Mouse (Mus musculus): ENCODE measurements around the gene Nsmce3.

Gene Nsmce3

DNA sequence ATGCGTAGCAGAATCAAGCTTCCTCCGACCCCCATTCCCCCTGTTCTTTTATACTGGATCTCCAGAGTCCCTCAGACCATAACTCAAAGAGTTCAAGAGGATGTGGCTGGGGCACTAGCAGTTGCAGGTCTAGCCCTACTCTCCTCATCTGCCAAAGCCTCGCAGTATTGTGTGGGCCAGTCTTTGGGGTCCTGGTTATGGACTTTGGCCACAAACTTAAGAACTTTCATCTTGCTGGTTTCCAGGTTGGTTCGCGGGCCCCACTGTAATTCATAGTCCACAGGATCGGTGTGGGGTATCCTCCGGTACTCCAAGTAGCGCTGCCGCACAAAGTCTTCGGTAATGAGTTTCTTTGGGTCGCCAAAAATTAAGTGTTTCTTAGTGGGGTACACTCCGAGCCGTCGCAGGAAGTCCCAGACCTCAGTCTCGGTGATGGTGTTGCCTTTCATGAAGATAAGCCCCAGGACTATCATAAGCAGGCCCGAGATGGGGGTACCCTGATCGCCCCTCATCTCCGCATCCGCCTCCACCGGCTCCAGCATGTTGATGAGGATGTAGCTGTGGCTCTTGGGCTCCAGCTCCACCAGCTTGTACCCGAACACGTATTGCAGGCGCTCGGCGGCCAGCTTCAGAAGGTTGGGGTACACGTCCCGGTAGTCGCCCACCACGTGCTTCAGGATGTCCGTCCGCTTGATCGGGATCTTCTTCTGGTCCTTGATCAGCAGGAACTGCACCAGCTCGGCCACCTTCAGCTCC lies 632 bp downstream of the Nsmce3 start:
- in situ Hi-C loops (cut with MboI; ENCODE audit: low pct_unique_long_range_greater_than_20kb in 1 of 2, low sequenced_read_pairs in 2 of 2, unreplicated experiment in 1 of 2): no loop called here

DNA sequence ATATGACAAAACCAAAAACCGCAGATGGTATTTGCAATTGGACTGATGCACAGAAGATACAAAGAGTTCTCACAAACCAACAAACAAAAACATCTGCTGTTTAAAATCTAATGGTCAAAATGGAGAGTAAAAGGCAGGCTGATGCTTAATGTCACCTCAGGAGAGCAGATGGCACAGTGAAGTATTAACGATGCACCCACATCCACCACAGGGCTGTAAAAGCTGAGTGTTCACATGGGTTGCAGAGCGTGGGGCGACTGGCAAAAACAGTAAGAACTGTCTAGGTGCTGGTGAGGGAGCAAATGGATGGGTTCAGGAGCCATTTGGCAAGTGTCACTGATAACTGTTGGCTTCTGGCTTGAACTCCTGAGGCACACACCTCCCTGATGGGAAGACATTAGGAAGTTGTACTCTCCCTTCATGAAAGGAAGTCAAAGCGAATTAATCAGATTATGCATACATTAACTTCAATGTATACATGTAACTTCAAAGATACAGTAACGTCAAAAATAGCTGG lies 3.2 kb downstream of the Nsmce3 start:
- in situ Hi-C loops (cut with MboI; ENCODE audit: low pct_unique_long_range_greater_than_20kb in 1 of 2, low sequenced_read_pairs in 2 of 2, unreplicated experiment in 1 of 2): no loop called here

DNA sequence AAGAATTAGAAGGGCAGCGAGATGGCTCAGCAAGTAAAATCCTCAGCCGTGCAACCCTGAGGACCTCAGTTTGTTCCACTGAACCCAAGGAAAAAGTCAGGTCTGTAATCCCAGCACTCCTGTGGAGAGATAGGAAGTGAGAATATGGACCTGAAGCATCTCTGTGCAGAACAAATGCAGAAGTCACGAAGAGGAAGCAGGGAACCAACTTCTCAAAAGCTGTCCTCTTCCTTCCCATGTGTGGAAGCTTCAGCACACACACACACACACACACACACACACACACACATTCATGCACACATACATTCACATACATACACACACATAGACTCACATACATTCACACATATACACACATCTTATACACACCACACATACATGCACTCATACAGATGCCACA lies 9.3 kb downstream of the Nsmce3 start:
- in situ Hi-C loops (cut with MboI; ENCODE audit: low pct_unique_long_range_greater_than_20kb in 1 of 2, low sequenced_read_pairs in 2 of 2, unreplicated experiment in 1 of 2): no loop called here

DNA sequence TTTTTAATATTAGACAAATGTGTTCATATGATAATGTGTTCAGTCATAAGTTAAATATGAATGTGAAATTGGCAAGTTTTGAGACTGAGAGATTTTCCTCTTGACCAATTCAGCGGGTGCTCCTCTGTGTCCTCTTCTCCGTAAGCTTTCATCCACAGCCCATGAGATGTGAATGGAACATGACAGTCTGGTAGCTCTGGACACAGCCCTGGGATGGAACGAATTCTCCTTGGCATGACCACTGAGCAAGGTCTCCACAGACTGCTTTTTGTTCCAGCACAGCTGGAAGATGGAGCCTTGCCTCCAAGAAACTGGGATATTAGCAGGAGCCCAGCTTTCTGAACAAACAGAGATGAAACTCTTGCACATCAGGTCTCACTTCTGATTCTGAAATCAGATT lies 9.8 kb downstream of the Nsmce3 start:
- in situ Hi-C loops (cut with MboI; ENCODE audit: low pct_unique_long_range_greater_than_20kb in 1 of 2, low sequenced_read_pairs in 2 of 2, unreplicated experiment in 1 of 2): no loop called here

DNA sequence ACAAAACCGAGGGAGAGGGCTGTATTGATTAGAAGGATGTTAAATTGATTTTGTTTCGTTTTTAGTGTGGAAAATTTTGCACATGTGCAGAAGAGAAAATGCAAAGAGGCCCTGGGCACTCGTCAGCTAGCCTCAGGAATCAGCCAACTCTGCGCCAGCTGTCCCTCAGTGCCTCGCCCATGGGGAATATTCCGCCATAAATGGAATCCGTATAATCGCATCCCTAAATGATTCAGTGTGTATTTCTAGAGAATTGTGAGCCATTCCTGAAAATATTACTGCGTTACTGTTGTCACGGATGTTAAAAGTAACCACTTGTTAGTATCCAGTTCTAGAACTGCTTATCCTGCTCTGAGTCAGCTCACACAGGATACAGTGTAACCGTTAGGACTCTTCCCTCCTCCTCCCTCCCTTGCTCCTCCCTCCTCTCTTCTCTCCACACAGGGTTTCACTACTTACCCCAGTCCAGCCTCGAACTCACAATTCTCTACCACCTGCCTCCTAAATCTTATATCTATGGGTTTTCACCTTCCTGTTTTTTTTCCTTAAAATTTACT lies 16.2 kb downstream of the Nsmce3 start:
- in situ Hi-C loops (cut with MboI; ENCODE audit: low pct_unique_long_range_greater_than_20kb in 1 of 2, low sequenced_read_pairs in 2 of 2, unreplicated experiment in 1 of 2): no loop called here

DNA sequence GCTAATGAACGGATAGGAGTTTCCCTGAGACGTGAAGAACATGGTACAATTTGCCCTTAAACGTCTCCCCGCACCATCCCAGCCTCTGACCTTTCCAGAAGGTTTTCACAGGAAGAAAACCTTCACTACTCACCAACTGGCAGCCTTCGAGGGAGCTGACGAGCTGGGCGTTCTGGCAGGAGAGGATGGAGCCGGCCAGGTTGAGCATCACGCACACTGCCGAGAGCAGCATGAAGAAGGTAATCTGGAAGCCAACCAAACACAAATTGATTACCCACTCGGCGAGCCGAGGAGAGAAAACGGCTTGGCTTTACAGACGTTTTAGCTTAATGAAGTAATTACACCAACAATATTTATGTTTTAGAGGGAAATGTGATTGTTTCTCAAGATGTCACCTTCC lies 16.8 kb downstream of the Nsmce3 start:
- in situ Hi-C loops (cut with MboI; ENCODE audit: low pct_unique_long_range_greater_than_20kb in 1 of 2, low sequenced_read_pairs in 2 of 2, unreplicated experiment in 1 of 2): no loop called here

DNA sequence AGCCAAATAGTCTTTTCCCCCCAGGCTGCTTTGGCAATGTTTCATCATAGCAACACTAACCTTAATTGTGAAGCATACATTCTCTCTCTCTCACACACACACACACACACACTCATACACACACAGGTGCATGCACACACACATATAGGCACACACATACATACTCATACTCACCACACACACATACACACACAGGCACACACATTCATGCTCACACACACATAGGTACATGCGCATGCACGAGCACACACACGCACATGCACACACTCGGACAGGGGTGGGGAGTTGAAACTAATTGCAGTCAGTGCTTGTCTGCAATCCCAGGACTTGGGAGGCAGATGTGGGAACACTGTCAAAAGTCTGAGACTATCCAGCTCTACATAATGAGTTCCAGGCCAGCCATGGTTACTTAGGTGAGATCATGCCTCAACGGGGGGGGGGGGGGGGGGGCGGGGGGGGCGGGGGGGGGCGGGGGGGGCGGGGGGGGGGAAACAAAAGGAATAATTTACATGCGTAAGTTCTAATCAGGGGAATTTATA lies 17.3 kb downstream of the Nsmce3 start:
- in situ Hi-C loops (cut with MboI; ENCODE audit: low pct_unique_long_range_greater_than_20kb in 1 of 2, low sequenced_read_pairs in 2 of 2, unreplicated experiment in 1 of 2): no loop called here

DNA sequence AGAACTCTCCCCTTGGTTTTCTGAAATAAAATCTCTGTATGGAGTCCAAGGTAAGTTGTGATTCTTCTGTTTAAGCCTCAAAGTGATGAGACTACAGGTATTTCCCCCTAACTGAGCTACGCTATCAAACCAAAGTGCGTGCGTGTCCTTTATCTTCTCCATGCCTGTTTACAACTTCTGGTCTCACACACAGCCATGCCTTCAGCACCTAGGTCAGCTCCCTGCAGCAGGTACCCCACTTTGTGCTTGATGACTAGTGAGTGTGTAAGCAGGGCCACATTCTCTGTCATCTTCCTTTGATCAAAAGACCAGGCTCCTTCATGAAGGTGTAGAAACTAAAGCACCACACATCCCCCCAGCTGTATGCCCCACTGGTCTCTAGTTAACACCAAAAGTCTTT lies 22.0 kb downstream of the Nsmce3 start:
- in situ Hi-C loops (cut with MboI; ENCODE audit: low pct_unique_long_range_greater_than_20kb in 1 of 2, low sequenced_read_pairs in 2 of 2, unreplicated experiment in 1 of 2): no loop called here

DNA sequence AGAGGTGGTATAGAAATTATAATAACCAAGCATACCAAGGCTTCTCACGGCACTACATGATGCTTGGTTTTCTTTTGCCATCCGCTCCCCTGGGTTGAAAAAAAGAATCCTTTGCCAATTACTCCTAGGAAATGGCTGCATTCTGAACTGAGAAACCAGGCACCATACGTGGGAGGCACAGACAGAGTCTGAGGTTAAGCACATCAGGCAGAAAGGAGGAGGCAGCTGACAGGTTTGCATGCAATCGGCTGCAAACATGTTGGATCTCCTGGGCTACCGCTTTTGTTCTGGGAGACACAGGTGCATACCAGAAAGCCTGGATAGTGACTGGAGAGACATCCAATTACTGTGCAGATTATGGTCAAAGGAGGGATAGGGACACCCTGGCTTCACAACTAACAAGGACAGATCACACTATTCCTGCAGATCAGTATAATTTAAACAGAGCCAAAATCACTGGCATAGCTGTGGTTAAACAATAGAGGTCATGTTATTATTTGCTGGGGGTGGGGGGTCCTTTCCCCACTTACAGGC lies 25.4 kb downstream of the Nsmce3 start:
- in situ Hi-C loops (cut with MboI; ENCODE audit: low pct_unique_long_range_greater_than_20kb in 1 of 2, low sequenced_read_pairs in 2 of 2, unreplicated experiment in 1 of 2): no loop called here

DNA sequence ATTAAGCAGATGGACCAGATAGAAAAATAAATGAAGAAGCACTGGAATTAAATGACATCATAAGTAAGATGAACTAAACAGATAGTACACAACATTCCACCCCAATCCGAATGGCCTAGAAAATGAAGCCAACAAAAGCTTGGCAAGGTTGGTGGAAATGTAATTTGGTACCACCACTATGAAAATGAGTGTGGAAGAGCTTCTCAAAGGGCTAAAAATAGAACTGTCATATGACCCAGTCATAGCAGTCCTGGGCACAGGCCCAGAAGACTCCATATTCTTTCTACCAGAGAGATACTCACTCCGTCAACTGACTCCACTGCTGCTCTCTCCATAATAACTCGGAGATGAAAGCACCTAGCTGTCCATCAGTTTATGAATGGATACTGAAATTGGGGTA lies 26.7 kb downstream of the Nsmce3 start:
- in situ Hi-C loops (cut with MboI; ENCODE audit: low pct_unique_long_range_greater_than_20kb in 1 of 2, low sequenced_read_pairs in 2 of 2, unreplicated experiment in 1 of 2): no loop called here

DNA sequence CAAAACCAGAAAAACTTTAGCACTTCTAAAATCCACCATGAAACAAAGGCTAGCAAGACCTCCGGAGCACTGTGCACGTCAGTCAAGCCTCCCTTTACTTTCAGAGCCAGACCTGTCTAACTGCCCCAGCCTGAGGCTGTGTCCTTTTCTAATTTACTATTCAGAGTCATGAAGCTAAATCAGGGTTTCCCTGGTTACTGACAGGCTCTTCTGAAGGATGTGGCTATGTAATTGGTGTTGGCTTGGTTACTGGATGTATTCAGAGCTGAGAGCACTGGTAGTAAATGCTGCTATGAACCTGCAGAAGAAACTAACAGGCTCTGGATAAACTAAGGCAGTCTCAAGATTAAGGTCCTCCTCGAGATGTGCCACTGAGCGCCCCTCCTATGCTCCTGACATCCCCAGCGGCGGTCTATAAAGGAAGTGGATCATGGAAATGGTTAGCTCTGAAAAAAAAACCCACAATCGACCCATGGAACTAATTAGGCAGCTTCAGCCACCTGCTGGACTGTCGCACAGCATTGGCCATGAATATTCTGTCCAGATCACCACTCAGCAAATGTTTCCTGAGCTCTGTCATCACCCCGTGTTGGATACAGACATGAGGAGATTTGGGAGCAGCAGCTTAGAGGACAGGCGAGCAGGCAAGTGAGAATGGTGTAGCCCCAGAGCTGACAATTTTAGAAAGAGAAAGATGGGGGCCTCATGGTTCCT lies 31.7 kb downstream of the Nsmce3 start:
- in situ Hi-C loops (cut with MboI; ENCODE audit: low pct_unique_long_range_greater_than_20kb in 1 of 2, low sequenced_read_pairs in 2 of 2, unreplicated experiment in 1 of 2): loop anchor here in 1 of 2 experiments (5.0 kb wide), 1 partner anchor 81 kb away; no protein-coding TSS in a partner anchor

DNA sequence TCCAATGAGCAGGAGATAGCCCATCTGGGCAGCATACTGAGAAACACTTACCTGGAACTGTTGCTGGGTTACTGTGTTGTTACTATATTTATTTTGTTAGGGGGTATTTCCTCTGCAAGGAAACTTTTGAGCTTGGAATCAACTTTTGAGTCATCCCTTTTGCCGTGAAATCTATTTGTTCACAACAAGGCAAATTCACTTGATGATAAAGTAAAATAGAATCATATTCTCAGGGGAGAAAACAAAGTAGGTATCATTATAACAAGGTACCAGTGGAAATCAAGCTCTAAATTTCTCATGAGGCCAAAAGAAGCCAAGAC lies 32.3 kb downstream of the Nsmce3 start:
- in situ Hi-C loops (cut with MboI; ENCODE audit: low pct_unique_long_range_greater_than_20kb in 1 of 2, low sequenced_read_pairs in 2 of 2, unreplicated experiment in 1 of 2): loop anchor here in 1 of 2 experiments (5.0 kb wide), 1 partner anchor 82 kb away; no protein-coding TSS in a partner anchor

DNA sequence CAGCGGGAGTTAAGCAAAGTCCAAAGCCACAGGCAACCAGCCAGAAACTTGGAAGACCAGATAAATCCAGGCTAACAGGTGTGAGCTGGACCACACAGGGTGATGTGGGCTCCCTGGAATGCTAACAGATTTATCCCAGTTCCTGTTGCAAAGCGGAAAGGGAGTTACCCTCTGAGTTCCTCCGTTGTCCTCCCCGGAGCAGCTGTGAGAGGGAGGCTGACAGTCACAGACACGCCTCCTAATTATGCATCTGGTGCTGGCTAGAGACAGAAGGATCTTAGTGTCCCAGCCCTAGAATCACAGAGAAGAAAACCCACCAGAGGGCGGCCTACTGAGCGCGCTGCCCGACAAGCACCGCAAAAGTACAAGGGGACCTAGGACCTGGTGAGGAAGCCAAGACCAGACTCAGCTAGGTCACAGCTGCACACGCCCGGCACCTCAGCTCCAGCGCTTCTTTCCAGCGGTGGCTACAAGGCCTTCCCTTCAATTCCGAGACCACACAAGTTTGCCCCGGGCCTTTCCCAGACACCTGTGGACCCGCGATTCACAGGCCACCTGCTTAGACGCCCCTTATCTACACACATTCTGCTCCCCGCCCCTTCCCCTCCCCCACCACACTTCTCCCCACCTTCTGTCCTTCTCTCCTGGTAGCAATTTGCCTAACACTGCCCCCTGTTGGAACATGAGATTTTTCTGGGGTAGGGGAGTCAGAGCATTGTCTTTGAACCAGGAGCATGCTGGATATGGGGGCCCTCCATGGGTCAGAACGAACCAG lies 32.8 kb downstream of the Nsmce3 start:
- in situ Hi-C loops (cut with MboI; ENCODE audit: low pct_unique_long_range_greater_than_20kb in 1 of 2, low sequenced_read_pairs in 2 of 2, unreplicated experiment in 1 of 2): loop anchor here in 1 of 2 experiments (5.0 kb wide), 1 partner anchor 82 kb away; no protein-coding TSS in a partner anchor

DNA sequence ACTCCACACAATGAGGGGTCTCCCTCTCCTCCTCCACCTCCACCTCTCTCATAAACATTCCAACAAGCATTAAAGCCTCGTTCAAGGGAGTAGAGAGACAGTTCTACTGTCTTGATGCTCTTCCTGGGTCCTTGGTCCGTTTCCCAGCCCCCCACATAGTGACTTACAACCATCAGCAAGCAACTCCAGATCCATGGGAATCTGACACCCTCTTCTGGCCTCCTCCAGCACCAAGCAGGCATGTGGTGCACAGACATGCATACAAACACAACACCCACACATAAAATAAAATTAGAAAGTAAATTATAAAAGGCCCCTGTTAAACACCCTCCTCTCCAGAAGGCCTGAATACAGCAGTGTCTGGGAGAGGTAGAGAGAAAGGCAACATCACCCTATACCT lies 33.5 kb downstream of the Nsmce3 start:
- in situ Hi-C loops (cut with MboI; ENCODE audit: low pct_unique_long_range_greater_than_20kb in 1 of 2, low sequenced_read_pairs in 2 of 2, unreplicated experiment in 1 of 2): no loop called here

DNA sequence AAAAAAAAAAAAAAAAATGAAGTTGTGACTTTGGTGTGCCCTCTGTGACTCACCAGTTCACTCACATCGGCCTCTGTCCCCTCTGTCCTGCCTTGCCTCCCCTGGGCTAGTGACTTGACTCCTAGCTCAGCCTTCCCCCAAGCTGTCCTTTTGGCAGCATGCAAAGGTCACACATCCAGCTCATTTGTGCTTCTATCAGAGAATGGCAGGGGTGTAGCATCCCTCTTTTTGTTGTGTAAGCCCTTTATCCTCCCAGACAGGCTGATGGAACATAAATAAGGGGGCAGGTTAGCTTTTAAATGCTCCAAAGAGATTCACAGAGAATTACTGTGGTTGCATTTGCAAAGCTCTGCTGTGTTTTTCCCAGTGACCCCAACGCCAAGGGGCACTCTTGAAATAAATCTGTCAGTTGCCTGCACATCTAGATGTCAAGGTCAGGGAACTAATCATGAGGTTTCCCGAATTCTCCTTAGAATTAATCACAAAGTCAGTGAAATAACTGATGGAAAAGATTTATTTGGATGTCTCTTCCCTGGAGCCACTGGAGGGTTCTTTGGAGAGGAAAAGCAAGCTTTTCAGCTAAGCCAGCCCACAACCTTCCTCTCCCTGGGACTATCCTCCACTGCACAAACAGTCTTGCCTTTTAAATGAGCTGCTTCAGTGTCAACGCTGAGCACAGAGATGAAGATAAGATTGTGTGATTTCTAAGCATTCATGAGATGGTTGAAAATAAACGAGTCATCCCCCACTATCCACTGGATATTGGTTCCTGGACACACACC lies 42.4 kb downstream of the Nsmce3 start:
- in situ Hi-C loops (cut with MboI; ENCODE audit: low pct_unique_long_range_greater_than_20kb in 1 of 2, low sequenced_read_pairs in 2 of 2, unreplicated experiment in 1 of 2): no loop called here

DNA sequence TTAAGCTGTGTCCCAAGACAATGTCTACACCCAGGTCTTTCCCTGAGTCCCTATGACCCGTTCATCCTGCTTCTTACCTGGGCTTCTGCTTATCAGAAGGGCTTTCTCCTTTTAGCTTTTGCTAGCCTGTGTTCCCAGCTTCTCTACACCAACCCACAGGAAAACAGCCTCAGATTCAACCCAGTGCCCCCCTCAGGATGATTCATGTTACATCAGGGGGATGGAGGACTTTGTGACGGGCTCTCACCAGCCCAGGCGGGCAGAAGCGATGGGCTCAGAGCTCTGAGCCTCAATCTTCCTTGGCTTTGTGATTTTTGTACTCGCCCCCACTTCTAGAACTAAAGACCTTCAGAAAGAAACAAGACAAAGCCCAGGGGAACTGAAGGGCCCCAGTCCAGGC lies 51.7 kb downstream of the Nsmce3 start:
- in situ Hi-C loops (cut with MboI; ENCODE audit: low pct_unique_long_range_greater_than_20kb in 1 of 2, low sequenced_read_pairs in 2 of 2, unreplicated experiment in 1 of 2): no loop called here

DNA sequence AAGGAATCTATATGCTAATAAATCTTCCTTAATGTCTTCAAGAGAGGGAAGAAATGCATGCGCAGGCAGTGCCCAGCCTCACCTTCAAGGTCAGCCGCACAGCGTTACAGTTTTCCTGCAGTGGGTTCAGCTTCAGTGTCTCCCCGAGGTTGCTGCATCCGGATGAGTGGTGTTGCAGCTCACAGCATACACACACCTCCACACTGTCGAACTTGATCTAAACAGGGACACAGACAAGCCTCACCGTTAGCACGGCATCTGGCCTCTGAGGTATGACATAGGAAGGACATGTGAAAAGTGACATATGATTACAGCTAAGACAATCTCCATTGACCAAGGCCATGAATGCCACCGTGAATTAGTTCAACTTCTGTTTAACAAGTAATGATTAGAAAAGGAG lies 53.1 kb downstream of the Nsmce3 start:
- in situ Hi-C loops (cut with MboI; ENCODE audit: low pct_unique_long_range_greater_than_20kb in 1 of 2, low sequenced_read_pairs in 2 of 2, unreplicated experiment in 1 of 2): no loop called here

Data from mouse embryonic stem cell (cell line).